Mouse (Mus musculus): Measurements from ENCODE around the gene Dlec1.

GRCm38 (mm10) chr9:119089437-119089836, 12.8 kb upstream of the Dlec1 start:
- TF ChIP-seq POLR2AphosphoS2 (IDR thresholded peaks at IDR 0.05; ENCODE audit: insufficient read length, low read depth) (no peak), MAX (IDR thresholded peaks at IDR 0.05; ENCODE audit: low read depth) (no peak), POLR2A (IDR thresholded peaks at IDR 0.05; ENCODE audit: insufficient read length, low read depth) (no peak), USF1 (IDR thresholded peaks at IDR 0.05; ENCODE audit: low read depth) (no peak), SRF (IDR thresholded peaks at IDR 0.05; ENCODE audit: control insufficient read depth, insufficient read length, low read depth) (no peak), MYOD1 (IDR thresholded peaks at IDR 0.05; ENCODE audit: control insufficient read depth in 1 of 3, insufficient read length in 2 of 3, low read depth in 2 of 3) (no peak)
